Mouse (Mus musculus): ENCODE data around the gene Zfp128.
"Not testable (repeated sequence)": the region's sequence is repeated elsewhere in the genome, so short reads cannot be mapped to it uniquely, and the experiment has no call there.

Zfp128 gene

DNA sequence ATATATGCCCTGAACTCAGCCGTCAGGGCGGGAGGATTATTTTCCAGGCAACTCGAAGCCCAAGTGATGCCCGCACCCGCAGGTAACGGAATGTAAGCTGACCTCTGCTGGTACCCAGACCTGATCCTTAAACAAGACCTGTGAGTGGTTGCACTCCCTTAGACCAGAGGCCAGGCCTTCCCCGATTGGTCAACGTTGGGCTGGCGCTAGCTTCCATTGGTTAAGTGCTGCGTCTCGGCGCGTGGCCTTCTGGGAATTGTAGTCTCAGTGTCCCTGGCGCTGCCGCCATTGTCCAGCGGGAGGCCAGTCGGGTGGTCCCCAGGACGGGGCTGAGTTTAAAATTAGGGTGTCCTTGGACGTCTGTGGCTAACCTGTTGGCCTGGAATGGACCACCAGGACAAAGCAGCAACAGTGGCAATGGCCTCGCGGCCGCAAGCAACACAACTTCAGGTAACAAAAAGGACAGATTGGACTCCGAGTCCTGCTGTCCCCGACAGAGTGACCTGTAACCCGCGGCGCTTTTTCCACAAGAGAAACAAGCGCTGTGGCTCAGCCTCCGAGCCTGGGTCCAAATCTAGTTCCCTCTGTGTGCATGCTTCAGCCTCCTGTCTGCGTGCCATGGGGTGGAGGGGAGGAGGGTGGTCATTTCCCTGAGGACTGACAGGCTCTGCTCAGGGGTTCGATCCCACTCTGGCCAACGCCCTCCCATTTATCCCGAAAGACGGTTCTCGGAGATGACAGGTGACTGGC lies at the start of gene Zfp128:
TSS of gene Zfp128 (plus strand) at position 267 of the 750 bp plus-strand sequence.
- peak; percentile 93 for DNase-seq (ENCODE audit: low spot score)

- DNase-seq (ENCODE audit: low spot score): peak; percentile 91
These were observed 46.5 kb upstream of the Zfp128 start, which contains the start of gene Zfp110 for GRCm38 (mm10) chr7:12834162-12835120. Gene Zfp110 (plus strand): TSS chr7:12834761.

GRCm38 (mm10) chr7:12835193-12835671 lies 45.7 kb upstream of the Zfp128 start:
- DNase-seq (ENCODE audit: low spot score): peak; percentile 61

DNA sequence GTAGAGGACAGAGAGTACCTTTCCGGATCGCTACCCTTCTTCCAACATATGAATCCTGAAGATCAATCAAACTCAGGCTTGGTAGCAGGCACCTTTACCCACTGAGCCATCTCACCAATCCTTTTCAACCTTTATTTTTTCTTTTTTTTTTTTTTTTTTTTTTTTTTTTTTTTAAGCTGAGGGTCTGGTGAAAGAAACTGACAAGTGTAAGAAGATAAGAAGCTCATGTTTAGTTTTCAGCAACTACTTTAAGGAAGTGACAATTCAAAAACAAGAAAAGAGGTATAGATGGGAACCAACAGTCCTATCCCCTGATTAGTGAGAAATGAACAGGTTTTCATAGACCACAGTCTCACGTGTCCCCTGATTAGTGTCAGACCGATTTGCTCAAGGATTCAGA lies 45.2 kb upstream of the Zfp128 start:
- DNase-seq (ENCODE audit: low spot score): no peak

DNA sequence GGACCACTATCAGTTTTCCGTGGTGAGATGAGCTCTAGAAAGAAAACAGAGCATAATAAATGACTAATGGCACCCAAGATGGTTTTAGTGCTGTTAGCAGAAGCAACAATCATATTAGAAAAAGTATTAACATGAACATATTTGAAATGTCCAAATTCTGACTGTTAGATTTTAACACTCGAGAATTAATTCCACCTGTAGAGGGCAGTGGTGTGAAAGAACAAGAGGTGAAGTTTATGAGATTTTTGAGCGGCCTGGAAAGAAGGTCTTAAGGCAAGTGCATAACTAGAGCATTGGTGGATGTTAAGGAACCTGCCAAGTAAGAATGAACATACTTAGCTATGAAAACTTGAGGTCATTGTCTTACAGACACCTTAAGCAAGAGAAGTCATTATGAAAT lies 6.7 kb upstream of the Zfp128 start:
- DNase-seq (ENCODE audit: low spot score): no peak

DNA sequence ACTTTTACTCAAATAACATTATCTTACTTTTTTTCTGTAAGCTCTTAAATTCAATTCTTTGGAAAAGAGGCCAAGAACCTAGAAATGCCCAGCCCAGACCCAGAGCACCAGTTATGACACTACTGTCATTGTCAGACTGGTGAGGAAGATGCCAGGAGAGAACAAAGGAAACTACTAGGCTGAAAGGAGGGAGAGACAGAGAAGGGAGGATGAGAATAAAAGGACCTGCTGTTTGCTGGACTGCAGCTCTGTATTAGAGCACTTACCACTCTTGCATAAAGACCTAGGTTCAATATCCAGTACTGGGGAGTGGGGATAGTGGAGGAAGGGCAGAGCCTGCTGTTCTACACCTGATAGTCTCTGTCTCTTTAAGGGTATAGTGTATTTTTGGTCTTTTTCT lies 941 bp upstream of the Zfp128 start:
- no peak for DNase-seq (ENCODE audit: low spot score)

DNA sequence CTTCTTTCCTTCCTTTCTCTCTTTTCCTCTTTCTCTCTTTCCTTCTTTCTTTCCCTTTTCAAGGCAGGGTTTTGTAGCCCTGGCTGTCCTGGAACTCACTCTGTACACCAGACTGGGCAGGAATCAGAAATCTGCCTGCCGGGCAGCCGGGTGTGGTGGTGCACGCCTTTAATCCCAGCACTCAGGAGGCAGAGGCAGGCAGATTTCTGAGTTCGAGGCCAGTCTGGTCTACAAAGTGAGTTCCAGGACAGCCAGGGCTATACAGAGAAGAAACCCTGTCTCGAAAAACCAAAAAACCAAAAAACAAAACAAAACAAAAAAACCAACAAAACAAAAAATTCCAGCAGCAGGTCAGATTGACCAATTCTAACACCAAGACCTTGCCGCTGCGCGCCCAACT lies 480 bp upstream of the Zfp128 start:
- not testable (repeated sequence) for DNase-seq (ENCODE audit: low spot score)

GRCm38 (mm10) chr7:12886563-12887266 lies 5.7 kb downstream of the Zfp128 start:
- DNase-seq (ENCODE audit: low spot score): no peak

DNA sequence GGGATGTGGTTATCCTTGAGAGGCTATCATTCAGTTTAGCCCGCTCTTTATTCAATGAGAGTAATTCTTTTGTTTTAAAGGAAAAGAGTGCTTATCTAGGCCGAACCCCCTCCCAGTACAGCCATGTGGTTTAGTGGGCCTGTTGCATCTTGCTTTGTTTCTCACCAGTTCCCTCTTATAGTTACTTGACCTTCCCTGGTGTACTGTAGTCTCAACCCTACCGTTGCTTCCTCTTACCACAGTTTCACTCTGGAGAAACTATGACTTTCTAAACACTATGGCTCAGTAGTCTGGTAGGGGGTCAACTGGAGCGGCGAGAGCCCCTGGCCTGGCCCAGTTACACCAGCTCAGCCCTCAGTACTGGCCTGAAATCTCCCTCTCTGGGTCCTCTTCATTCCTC lies 6.6 kb downstream of the Zfp128 start:
- DNase-seq (ENCODE audit: low spot score): no peak

- no peak for DNase-seq (ENCODE audit: low spot score)
These were observed 10.0 kb downstream of the Zfp128 start for GRCm38 (mm10) chr7:12890928-12891327.

DNA sequence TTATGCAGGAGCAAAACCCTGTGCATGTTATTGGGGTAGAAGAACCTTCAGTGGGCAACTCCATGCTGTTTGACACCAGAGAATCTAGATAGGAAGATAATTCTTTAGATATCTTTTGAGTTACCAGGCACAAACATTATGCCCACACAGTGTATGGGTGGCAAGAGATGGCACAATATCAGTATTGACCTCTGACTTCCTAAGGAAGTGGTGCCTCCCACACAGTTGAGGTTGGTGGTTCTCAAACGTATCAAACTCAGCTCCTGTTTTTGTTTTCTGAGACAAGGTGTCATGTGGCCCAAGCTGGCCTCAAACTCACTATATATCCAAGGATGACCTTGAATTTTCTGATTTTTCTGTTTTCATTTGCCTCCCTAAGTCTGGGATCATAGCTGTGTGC lies 10.4 kb downstream of the Zfp128 start:
- no peak for DNase-seq (ENCODE audit: low spot score)

DNA sequence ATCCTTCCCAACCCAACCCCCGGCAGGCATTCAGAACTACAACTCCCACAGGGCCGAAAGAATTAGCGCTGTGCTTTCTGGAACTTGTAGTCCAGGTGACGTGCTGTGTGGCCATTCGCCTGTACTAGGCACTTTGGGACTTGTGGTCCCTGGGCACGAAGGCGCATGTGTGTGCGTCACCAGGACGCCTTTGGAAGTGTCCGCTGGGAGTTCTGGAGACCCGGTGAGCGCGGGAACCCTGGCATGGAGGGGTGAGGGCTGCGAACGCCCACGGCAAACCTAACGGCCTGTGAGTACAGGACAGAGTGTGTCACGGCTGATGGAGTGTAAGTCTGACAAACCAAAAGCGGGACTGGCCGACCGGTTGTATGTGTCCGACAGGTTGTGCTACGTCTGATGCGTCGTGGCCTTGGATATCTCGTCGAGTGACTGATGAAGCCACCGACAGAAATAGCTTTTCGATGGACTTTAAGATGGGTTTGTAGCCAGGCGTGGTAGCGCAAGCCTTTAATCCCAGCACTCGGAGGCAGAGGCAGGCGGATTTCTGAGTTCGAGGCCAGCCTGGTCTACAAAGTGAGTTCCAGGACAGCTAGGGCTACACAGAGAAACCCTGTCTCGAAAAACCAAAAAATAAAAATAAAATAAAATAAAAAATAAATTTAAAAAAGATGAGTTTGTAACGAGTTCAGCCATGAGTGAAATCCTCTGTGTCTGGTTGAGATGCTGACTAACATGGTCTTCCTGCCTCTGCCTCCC lies 16.9 kb downstream of the Zfp128 start, which contains the start of gene Zscan22:
TSS of gene Zscan22 (plus strand) at position 161 of the 756 bp plus-strand sequence.
- peak; percentile 88 for DNase-seq (ENCODE audit: low spot score)

DNA sequence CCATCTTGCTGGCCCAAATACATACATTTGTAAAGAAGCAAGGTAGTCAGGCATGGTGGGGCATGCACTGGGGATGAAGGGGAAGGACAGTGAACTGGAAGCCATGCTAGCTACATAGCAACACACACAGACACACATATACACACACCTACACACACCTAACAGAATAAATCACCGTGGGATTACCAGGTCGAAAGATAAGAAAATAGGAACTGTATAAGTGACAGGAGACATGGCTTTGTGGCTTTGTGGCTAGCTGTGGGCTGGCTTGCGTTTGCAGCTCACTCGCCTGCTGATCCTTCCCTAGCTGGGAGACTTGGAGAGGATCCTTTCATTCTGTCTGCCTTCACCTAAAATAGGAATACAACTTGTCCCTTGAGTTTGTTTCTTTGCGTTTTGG lies 20.5 kb downstream of the Zfp128 start:
- no peak for DNase-seq (ENCODE audit: low spot score)

GRCm38 (mm10) chr7:12903623-12904022 lies 22.6 kb downstream of the Zfp128 start:
- DNase-seq (ENCODE audit: low spot score): no peak

DNA sequence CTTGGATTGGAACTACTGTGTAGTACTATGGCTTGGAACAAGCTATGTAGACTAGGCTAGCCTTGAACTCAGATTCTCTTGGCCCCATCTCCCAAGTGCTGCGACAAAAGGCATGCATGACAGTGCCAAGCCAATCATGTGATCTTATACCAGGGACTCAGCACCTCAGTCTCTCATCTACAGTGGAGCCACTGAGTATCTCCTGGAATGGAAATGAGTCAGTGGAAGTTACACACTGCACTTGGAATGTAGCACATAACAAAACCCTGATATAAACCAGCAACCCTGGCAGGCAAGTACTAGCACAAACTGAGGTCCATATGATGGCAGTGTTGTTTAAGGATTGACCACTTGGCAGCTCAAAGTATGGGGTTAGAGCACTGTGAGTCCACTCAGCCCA lies 24.2 kb downstream of the Zfp128 start:
- no peak for DNase-seq (ENCODE audit: low spot score)

GRCm38 (mm10) chr7:12909498-12909962 lies 28.6 kb downstream of the Zfp128 start:
- DNase-seq (ENCODE audit: low spot score): peak; percentile 87

GRCm38 (mm10) chr7:12910181-12910668 lies 29.2 kb downstream of the Zfp128 start:
- peak; percentile 64 for DNase-seq (ENCODE audit: low spot score)

DNA sequence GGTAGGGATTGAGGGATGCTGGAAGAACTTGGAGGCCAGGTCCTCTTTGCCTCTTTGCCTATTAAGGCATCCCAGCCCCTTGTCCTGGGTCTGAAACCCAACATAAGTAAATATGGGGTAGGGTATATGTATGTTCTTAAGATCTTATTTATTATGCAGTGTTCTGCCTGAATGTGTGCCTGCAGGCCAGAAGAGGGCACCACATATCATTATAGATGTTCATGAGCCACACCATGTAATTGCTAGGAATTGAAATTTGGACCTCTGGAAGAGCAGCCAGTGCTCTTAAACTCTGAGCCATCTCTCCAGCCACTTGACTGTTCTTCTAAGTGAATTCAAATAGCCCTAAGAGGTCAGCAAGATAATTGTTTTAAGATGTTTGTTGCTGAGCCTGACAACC lies 32.6 kb downstream of the Zfp128 start:
- DNase-seq (ENCODE audit: low spot score): no peak

- not testable (repeated sequence) for DNase-seq (ENCODE audit: low spot score)
These were observed 39.5 kb downstream of the Zfp128 start for GRCm38 (mm10) chr7:12920495-12920894.

DNA sequence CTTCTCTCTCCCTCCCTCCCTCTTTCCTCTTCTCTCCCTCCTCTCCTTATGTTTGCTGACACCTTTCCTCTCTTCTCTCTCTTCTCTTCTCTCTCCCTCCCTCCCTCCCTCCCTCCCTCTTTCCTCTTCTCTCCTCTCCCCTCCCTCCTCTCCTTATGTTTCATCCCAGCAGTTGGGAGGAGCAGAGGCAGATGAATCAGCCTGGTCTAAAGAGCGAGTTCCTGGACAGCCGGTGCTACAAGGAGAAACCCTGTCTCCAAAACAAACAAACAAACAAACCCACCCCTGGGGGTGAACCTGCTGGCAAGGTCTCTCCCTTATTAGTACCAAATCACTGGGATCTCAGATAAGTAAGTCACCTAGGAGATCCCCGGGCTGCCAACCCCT lies 40.3 kb downstream of the Zfp128 start:
- DNase-seq (ENCODE audit: low spot score): no peak

All from testis, postnatal 10 days (tissue).